9 mouse cellular contexts compared by ENCODE assay signal in genomic region chr14:25371661-25372060, GRCm38 (mm10).
DNase-seq lines count a peak whose midpoint lies in the region; ATAC-seq lines count a peak whose summit lies in the region.
"Had no signal": no experiment of that assay in that cellular context is flagged by ENCODE, and none has a peak within 500 bp of the region (broad histone marks: within the 10 kb centered on the region; RNA-seq: fewer than 3 reads in every experiment).

No protein-coding gene starts in this region.

- no peaks in the 10 kb centered on the region for H3K36me3 ChIP-seq in embryonic facial prominence, embryonic 13.5 days
- H3K36me3 ChIP-seq in heart, embryonic 12.5 days, result peaks cover 8% of the 10 kb centered on the region; the same call in 1 of the 2 replicates
- 0 out of 2 replicates have a peak, but pooled peaks cover 2% of the 10 kb centered on the region for H3K36me3 ChIP-seq in kidney, embryonic 16.5 days (ENCODE audit: insufficient read depth, low read length)
- H3K36me3 ChIP-seq in midbrain, embryonic 10.5 days, result peaks cover 4% of the 10 kb centered on the region; the same call in 1 of the 2 replicates

- H3K27me3 ChIP-seq in embryonic facial prominence, embryonic 13.5 days, result no peaks in the 10 kb centered on the region
- no peaks in the 10 kb centered on the region for H3K27me3 ChIP-seq in heart, embryonic 12.5 days (replicated peaks)
- H3K27me3 ChIP-seq in kidney, embryonic 16.5 days (ENCODE audit: insufficient read depth, low read length), result no peaks in the 10 kb centered on the region
- H3K27me3 ChIP-seq in midbrain, embryonic 10.5 days (ENCODE audit: low read depth, poor library complexity, severe bottlenecking), result no peaks in the 10 kb centered on the region

- H3K9ac ChIP-seq in embryonic facial prominence, embryonic 13.5 days, result 0 out of 2 replicates have a peak overlapping the region, but pooled peaks have one; percentile 40
- H3K9ac ChIP-seq in heart, embryonic 12.5 days, result peak overlapping the region; percentile 51
- H3K9ac ChIP-seq in kidney, embryonic 16.5 days (replicated peaks; ENCODE audit: low read length), result peak overlapping the region; percentile 18; the same call in 1 of the 2 replicates
- H3K9ac ChIP-seq: liver, embryonic 14.5 days had no signal

- 0 out of 2 replicates have a peak, but pooled peaks have one; percentile 57 for ATAC-seq in embryonic facial prominence, embryonic 13.5 days (ENCODE audit: insufficient number of reproducible peaks, insufficient read depth, low FRiP score, low TSS enrichment, low read depth)
- no peak for ATAC-seq in heart, embryonic 12.5 days (ENCODE audit: insufficient number of reproducible peaks, low FRiP score)
- ATAC-seq in kidney, embryonic 16.5 days (ENCODE audit: low FRiP score, low TSS enrichment), result peak; percentile 86

- peak overlapping the region; percentile 77 for H3K27ac ChIP-seq in embryonic facial prominence, embryonic 13.5 days
- H3K27ac ChIP-seq in heart, embryonic 12.5 days (ENCODE audit: poor library complexity, severe bottlenecking), result peak overlapping the region; percentile 20; the same call in 1 of the 2 replicates
- H3K27ac ChIP-seq in kidney, embryonic 16.5 days (ENCODE audit: low read length), result peak overlapping the region; percentile 81
- peak overlapping the region; percentile 77 for H3K27ac ChIP-seq in midbrain, embryonic 10.5 days (replicated peaks)
- H3K27ac ChIP-seq: liver, embryonic 14.5 days had no signal

- H3K4me1 ChIP-seq in embryonic facial prominence, embryonic 13.5 days, result peaks cover 35% of the 10 kb centered on the region
- H3K4me1 ChIP-seq in heart, embryonic 12.5 days (replicated peaks), result peaks cover 34% of the 10 kb centered on the region
- H3K4me1 ChIP-seq in kidney, embryonic 16.5 days (ENCODE audit: insufficient read depth, low read length), result peaks cover 66% of the 10 kb centered on the region
- H3K4me1 ChIP-seq in midbrain, embryonic 10.5 days, result peaks cover 30% of the 10 kb centered on the region

- WGBS in embryonic facial prominence, embryonic 13.5 days, result 22% methylated on average over 4 of the region's 4 CpGs
- WGBS in heart, embryonic 12.5 days, result 49% methylated on average over 4 of the region's 4 CpGs
- 31% methylated on average over 4 of the region's 4 CpGs for WGBS in kidney, embryonic 16.5 days
- WGBS in midbrain, embryonic 10.5 days, result 73% methylated on average over 4 of the region's 4 CpGs

- H3K9me3 ChIP-seq in embryonic facial prominence, embryonic 13.5 days, result 0 out of 2 replicates have a peak, but pooled peaks cover 3% of the 10 kb centered on the region
- peaks cover 6% of the 10 kb centered on the region for H3K9me3 ChIP-seq in heart, embryonic 12.5 days (replicated peaks)
- H3K9me3 ChIP-seq in kidney, embryonic 16.5 days (ENCODE audit: low read length), result peaks cover 6% of the 10 kb centered on the region; the same call in 1 of the 2 replicates
- H3K9me3 ChIP-seq in midbrain, embryonic 10.5 days (replicated peaks), result no peaks in the 10 kb centered on the region; the same call in 1 of the 2 replicates

- H3K4me2 ChIP-seq in embryonic facial prominence, embryonic 13.5 days, result no peak overlapping the region
- no peak overlapping the region for H3K4me2 ChIP-seq in heart, embryonic 12.5 days
- H3K4me2 ChIP-seq in kidney, embryonic 16.5 days (replicated peaks; ENCODE audit: low read depth, low read length), result no peak overlapping the region

- peak; percentile 65 for DNase-seq in ovary, postnatal 36 days (ENCODE audit: low spot score)
- DNase-seq in ovary, postnatal 14 days (ENCODE audit: low spot score), result no peak
- DNase-seq in midbrain, embryonic 10.5 days (ENCODE audit: low spot score), result no peak
- DNase-seq in testis, postnatal 14 days (ENCODE audit: low spot score), result peak; percentile 77
- DNase-seq in spleen, postnatal 14 days (ENCODE audit: low spot score in 2 of 2), result no peak

- no peak overlapping the region for H3K4me3 ChIP-seq in embryonic facial prominence, embryonic 13.5 days
- no peak overlapping the region for H3K4me3 ChIP-seq in heart, embryonic 12.5 days
- H3K4me3 ChIP-seq in kidney, embryonic 16.5 days (ENCODE audit: low read length), result no peak overlapping the region
- no peak overlapping the region for H3K4me3 ChIP-seq in midbrain, embryonic 10.5 days

Comparison
In these comparisons a context has a peak if more than half of its experiments do, and no peak if none do; other contexts are left out.
1. DNase-seq: peak in ovary, postnatal 36 days (single experiment) and testis, postnatal 14 days (single experiment); none in ovary, postnatal 14 days (single experiment), midbrain, embryonic 10.5 days (single experiment) and spleen, postnatal 14 days (0 of 2).
2. H3K27ac ChIP-seq: peak in every context shown above with its lines; median percentile 81 in kidney, embryonic 16.5 days; 77 in embryonic facial prominence, embryonic 13.5 days; 77 in midbrain, embryonic 10.5 days; 20 in heart, embryonic 12.5 days.
3. Peak in every context shown above with its lines, with median percentiles within 50 percentile points of each other: H3K9ac ChIP-seq.